Mouse (Mus musculus): ENCODE measurements at regions not wholly inside any gene's neighbourhood (a gene's known extent, or its start where the extent isn't known, plus 50 kb on each side); places are given as distances from the start of the nearest gene placed in this dataset.

DNA sequence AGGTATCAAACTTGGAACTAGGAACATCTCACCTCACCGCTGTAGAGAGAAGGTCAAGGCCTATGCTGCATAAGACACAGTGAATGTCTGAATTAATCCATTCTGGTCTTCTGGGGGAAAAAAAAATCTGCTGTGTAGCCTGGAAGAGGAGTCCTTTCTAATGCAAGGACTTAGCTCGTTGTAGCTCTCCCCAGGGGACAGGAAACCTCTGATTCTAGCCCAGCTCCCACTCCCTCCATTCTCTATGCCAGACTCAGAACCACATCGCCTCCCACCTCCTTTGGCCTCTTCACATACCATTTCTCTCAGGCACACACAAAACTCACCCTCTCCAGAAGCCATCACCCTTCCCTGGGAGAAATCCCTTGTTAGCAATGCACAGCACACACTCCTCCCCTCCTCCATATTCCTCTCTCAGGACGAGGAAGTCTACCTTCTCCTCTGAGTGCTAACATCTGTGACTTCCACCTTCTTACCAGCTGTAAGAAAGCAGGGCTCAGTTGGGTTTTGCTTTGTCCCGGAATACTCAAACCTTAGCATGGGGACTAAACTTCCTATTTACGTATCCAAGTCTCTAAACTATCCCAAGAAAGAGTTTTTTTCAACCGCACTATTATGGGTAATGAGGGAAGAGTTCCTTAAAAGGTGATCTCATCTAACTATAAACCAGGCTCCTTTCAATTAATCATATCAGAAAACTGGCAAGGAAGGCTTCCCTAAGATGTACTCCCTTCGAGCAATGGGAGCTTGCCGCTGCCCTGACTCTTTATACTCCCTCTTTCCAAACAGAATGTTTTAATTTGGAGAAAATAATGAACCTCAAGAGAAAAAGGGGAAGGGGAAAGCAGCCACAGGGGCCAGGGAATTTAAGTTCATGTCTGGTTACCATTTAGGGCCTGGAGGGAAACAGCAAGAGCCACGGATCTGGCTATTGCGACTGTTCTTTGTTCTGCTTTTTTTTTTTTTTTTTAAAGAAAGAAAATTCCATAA lies 167.2 kb upstream of the Dapk1 start:
- Histone ChIP-seq H3K27me3 (replicated peaks) (no peaks in the 10 kb centered on the region), H3K36me3 (replicated peaks; ENCODE audit: low read length) (no peaks in the 10 kb centered on the region), H3K4me3 (replicated peaks) (no peak overlapping the region), H3K4me1 (no peaks in the 10 kb centered on the region), H3K9me3 (peaks cover 42% of the 10 kb centered on the region)
- TF ChIP-seq GATA1 (IDR thresholded peaks at IDR 0.05; ENCODE audit: borderline replicate concordance, low read length) = no peak
- TF ChIP-seq FLI1 (IDR thresholded peaks at IDR 0.05; ENCODE audit: low read length) = no peak

GRCm38 (mm10) chr13:60435333-60435732 lies 166.4 kb upstream of the Dapk1 start:
- TF ChIP-seq FLI1 (IDR thresholded peaks at IDR 0.05; ENCODE audit: low read length) (no peak), GATA1 (IDR thresholded peaks at IDR 0.05; ENCODE audit: borderline replicate concordance, low read length) (no peak)
- Histone ChIP-seq H3K36me3 (replicated peaks; ENCODE audit: low read length) (no peaks in the 10 kb centered on the region), H3K9me3 (peaks cover 37% of the 10 kb centered on the region), H3K27me3 (replicated peaks) (no peaks in the 10 kb centered on the region), H3K4me3 (replicated peaks) (no peak overlapping the region), H3K4me1 (no peaks in the 10 kb centered on the region)

GRCm38 (mm10) chr13:60438177-60438576 lies 163.6 kb upstream of the Dapk1 start:
- TF ChIP-seq GATA1 (IDR thresholded peaks at IDR 0.05; ENCODE audit: borderline replicate concordance, low read length) = no peak
- no peak for TF ChIP-seq FLI1 (IDR thresholded peaks at IDR 0.05; ENCODE audit: low read length)
- H3K36me3 ChIP-seq (replicated peaks; ENCODE audit: low read length) = no peaks in the 10 kb centered on the region
- H3K4me3 ChIP-seq (replicated peaks) = no peak overlapping the region
- H3K27me3 ChIP-seq (replicated peaks) = no peaks in the 10 kb centered on the region
- no peaks in the 10 kb centered on the region for H3K4me1 ChIP-seq
- H3K9me3 ChIP-seq = peaks cover 19% of the 10 kb centered on the region

- Histone ChIP-seq H3K4me3 (replicated peaks) (no peak overlapping the region), H3K4me1 (no peaks in the 10 kb centered on the region), H3K27me3 (replicated peaks) (no peaks in the 10 kb centered on the region), H3K9me3 (peaks cover 6% of the 10 kb centered on the region; the same call in 1 of the 2 replicates), H3K36me3 (replicated peaks; ENCODE audit: low read length) (no peaks in the 10 kb centered on the region)
- TF ChIP-seq FLI1 (IDR thresholded peaks at IDR 0.05; ENCODE audit: low read length) (no peak), GATA1 (IDR thresholded peaks at IDR 0.05; ENCODE audit: borderline replicate concordance, low read length) (no peak)
Observed at GRCm38 (mm10) chr13:60440586-60440985, 161.2 kb upstream of the Dapk1 start.

- no peaks in the 10 kb centered on the region for H3K27me3 ChIP-seq (replicated peaks)
- no peaks in the 10 kb centered on the region for H3K36me3 ChIP-seq (replicated peaks; ENCODE audit: low read length)
- TF ChIP-seq FLI1 (IDR thresholded peaks at IDR 0.05; ENCODE audit: low read length) (no peak), GATA1 (IDR thresholded peaks at IDR 0.05; ENCODE audit: borderline replicate concordance, low read length) (no peak)
- no peaks in the 10 kb centered on the region for H3K9me3 ChIP-seq
- H3K4me1 ChIP-seq = no peaks in the 10 kb centered on the region
- H3K4me3 ChIP-seq (replicated peaks) = no peak overlapping the region
Observed at GRCm38 (mm10) chr13:60445164-60445563, 156.6 kb upstream of the Dapk1 start.

DNA sequence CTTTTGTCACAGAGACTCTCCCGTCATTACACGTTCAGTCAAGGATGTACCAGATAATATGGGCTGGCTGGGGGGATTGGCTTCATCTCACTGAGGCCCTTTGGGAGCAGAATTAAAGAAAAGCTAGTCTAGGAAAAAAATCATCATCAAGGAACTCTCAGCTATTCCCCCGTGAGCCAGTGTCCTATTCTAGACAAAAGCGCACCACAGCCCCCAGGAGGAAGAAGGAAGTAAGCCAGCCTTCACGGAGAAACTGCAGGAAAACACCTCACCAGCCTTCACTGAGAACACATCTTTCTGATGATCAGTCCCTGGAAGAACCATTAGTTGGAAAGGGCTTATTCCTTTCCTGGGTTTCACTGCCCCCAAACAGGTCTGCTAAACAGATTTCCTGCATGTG lies 154.8 kb upstream of the Dapk1 start:
- TF ChIP-seq FLI1 (IDR thresholded peaks at IDR 0.05; ENCODE audit: low read length) (no peak), GATA1 (IDR thresholded peaks at IDR 0.05; ENCODE audit: borderline replicate concordance, low read length) (no peak)
- Histone ChIP-seq H3K36me3 (replicated peaks; ENCODE audit: low read length) (no peaks in the 10 kb centered on the region), H3K9me3 (no peaks in the 10 kb centered on the region), H3K4me3 (replicated peaks) (no peak overlapping the region), H3K27me3 (replicated peaks) (no peaks in the 10 kb centered on the region), H3K4me1 (no peaks in the 10 kb centered on the region)

- 0 out of 2 replicates have a peak, but pooled peaks cover 3% of the 10 kb centered on the region for H3K9me3 ChIP-seq
- peaks cover 3% of the 10 kb centered on the region for H3K27me3 ChIP-seq (replicated peaks)
- 0 out of 2 replicates have a peak, but pooled peaks cover 3% of the 10 kb centered on the region for H3K4me1 ChIP-seq
- H3K4me3 ChIP-seq (replicated peaks) = no peak overlapping the region
- no peaks in the 10 kb centered on the region for H3K36me3 ChIP-seq (replicated peaks; ENCODE audit: low read length)
- TF ChIP-seq FLI1 (IDR thresholded peaks at IDR 0.05; ENCODE audit: low read length) (no peak), GATA1 (IDR thresholded peaks at IDR 0.05; ENCODE audit: borderline replicate concordance, low read length) (no peak)
Observed at GRCm38 (mm10) chr13:60450721-60451506, 150.8 kb upstream of the Dapk1 start.

DNA sequence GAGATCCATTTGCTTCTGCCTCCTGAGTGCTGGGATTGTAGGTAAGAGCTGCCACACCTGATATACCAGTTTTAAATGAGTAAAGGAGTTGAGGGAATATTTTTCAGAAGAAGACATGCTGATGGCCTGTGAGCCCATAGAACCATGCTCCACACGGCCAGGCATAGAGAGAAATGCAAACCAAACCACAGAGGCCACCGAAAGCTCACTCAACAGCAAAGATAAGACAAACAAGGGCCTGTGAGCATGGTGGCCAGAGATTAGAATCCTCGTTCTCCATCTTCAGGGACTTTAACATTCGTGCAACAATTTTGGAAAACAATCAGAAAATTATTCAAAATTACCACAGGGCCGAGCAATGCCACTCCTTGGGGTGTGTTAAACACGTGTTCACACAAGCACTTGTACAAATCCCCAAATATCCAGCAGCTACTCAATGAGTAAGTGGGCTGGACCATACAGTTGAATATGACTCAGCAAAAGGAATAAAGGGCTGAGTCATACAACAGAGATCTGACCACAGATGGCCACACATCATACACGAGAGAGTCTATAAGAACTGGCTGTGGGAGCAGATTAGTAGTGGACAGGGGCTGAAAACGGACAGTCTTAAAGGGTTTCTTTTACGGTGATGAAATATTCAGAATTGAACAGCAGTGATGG lies 147.8 kb upstream of the Dapk1 start:
- no peak for TF ChIP-seq FLI1 (IDR thresholded peaks at IDR 0.05; ENCODE audit: low read length)
- no peak for TF ChIP-seq GATA1 (IDR thresholded peaks at IDR 0.05; ENCODE audit: borderline replicate concordance, low read length)
- Histone ChIP-seq H3K4me1 (0 out of 2 replicates have a peak, but pooled peaks cover 3% of the 10 kb centered on the region), H3K27me3 (replicated peaks) (peaks cover 3% of the 10 kb centered on the region), H3K36me3 (replicated peaks; ENCODE audit: low read length) (no peaks in the 10 kb centered on the region), H3K9me3 (0 out of 2 replicates have a peak, but pooled peaks cover 3% of the 10 kb centered on the region), H3K4me3 (replicated peaks) (no peak overlapping the region)

GRCm38 (mm10) chr13:60455033-60455619 lies 146.6 kb upstream of the Dapk1 start:
- Histone ChIP-seq H3K36me3 (replicated peaks; ENCODE audit: low read length) (no peaks in the 10 kb centered on the region), H3K9me3 (peaks cover 3% of the 10 kb centered on the region; the same call in 1 of the 2 replicates), H3K4me1 (0 out of 2 replicates have a peak, but pooled peaks cover 3% of the 10 kb centered on the region), H3K27me3 (replicated peaks) (peaks cover 3% of the 10 kb centered on the region), H3K4me3 (replicated peaks) (no peak overlapping the region)
- TF ChIP-seq GATA1 (IDR thresholded peaks at IDR 0.05; ENCODE audit: borderline replicate concordance, low read length) = no peak
- TF ChIP-seq FLI1 (IDR thresholded peaks at IDR 0.05; ENCODE audit: low read length) = no peak

All from megakaryocyte, embryonic 14.5 days (primary cell).